Mouse (Mus musculus): ENCODE results near the gene Vti1a. TPM values are rescaled to one million over a fixed set of nuclear protein-coding genes. Genes with fewer than 3 reads are reported as not detected.
A peak's percentile ranks its signal among the peaks of the same experiment; 100 is the strongest.

The Vti1a gene
- total and polyA plus RNA-seq, 2 experiments from 2014 or later = 6.6 to 12.5 TPM

DNA sequence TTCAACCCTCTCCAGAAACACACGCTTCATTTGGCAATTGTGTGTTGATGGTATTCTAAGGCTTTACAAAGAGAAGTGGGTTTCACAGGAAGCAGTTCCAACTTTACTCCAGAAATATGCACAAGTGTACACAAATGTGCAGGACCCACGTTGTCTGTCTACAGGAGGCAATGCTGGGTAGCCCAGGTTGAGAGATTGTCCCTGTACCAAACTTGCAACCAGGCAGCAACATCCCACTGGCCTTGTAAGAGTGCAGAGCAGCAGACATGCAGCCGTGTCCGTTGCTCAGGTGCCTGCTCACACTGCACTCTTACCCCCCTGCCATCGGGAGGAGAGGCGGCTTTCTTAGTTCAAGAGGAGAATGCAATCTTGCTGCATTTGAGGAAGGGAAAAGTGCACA is 133.4 kb downstream of the Vti1a start:
- 69% methylated on average over 6 of the region's 6 CpGs for WGBS
- H3K9ac ChIP-seq (replicated peaks; ENCODE audit: low read depth, low read length) = no peak overlapping the region
- TF ChIP-seq CTCF (IDR thresholded peaks at IDR 0.05; ENCODE audit: low read depth) (no peak), EP300 (IDR thresholded peaks at IDR 0.05; ENCODE audit: low read depth) (no peak)
- no peaks in the 10 kb centered on the region for H3K36me3 ChIP-seq (replicated peaks; ENCODE audit: control insufficient read depth, insufficient read depth, low read length)
- H3K4me1 ChIP-seq (ENCODE audit: control insufficient read depth, insufficient read depth) = no peaks in the 10 kb centered on the region
- no peak overlapping the region for H3K4me2 ChIP-seq (ENCODE audit: low read depth, low read length)
- no peak overlapping the region for H3K4me3 ChIP-seq (ENCODE audit: low read depth, low read length)
- no peaks in the 10 kb centered on the region for H3K9me3 ChIP-seq (replicated peaks; ENCODE audit: control insufficient read depth, low read length)
- no peak overlapping the region for H3K27ac ChIP-seq (ENCODE audit: low read depth)
- H3K27me3 ChIP-seq (ENCODE audit: control insufficient read depth, insufficient read depth, low read length) = no peaks in the 10 kb centered on the region
- ATAC-seq (ENCODE audit: insufficient read depth, low read depth) (no peak), DNase-seq (ENCODE audit: low spot score) (no peak)

- Histone ChIP-seq H3K4me3 (ENCODE audit: low read depth, low read length) (no peak overlapping the region), H3K4me1 (ENCODE audit: control insufficient read depth, insufficient read depth) (no peaks in the 10 kb centered on the region), H3K9me3 (replicated peaks; ENCODE audit: control insufficient read depth, low read length) (no peaks in the 10 kb centered on the region), H3K36me3 (replicated peaks; ENCODE audit: control insufficient read depth, insufficient read depth, low read length) (no peaks in the 10 kb centered on the region), H3K9ac (replicated peaks; ENCODE audit: low read depth, low read length) (no peak overlapping the region), H3K27ac (ENCODE audit: low read depth) (no peak overlapping the region), H3K27me3 (ENCODE audit: control insufficient read depth, insufficient read depth, low read length) (no peaks in the 10 kb centered on the region), H3K4me2 (ENCODE audit: low read depth, low read length) (peak overlapping the region; percentile 12; the same call in 1 of the 2 replicates)
- no peak for DNase-seq (ENCODE audit: low spot score)
- TF ChIP-seq CTCF (IDR thresholded peaks at IDR 0.05; ENCODE audit: low read depth) (no peak), EP300 (IDR thresholded peaks at IDR 0.05; ENCODE audit: low read depth) (no peak)
- no peak for ATAC-seq (ENCODE audit: insufficient read depth, low read depth)
- WGBS = 55% methylated on average over 21 of the region's 21 CpGs
These were observed 140.4 kb downstream of the Vti1a start for GRCm38 (mm10) chr19:55456325-55457091.

- ATAC-seq (ENCODE audit: insufficient read depth, low read depth) = no peak
These were observed 145.9 kb downstream of the Vti1a start for GRCm38 (mm10) chr19:55461963-55462362.

DNA sequence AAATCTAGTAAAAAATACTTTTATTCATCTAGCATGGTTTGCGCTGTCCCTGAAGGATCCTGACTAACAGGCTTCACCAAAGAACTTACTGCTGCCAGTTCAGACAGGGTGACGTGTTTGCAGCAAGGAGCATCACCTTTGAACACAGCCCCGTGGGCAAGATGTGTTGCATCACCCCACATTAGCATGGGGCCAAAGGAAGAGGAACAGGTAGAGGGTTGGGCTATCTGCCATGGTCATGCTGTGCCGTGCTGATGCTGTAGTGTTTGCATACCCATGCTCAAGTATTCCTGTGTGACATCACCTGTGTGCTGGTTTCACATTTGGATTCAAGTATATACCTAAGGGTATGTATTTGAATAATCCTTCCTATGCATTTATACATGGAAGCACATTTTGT is 147.6 kb downstream of the Vti1a start:
- no peak for DNase-seq (ENCODE audit: low spot score)
- Histone ChIP-seq H3K9ac (replicated peaks; ENCODE audit: low read depth, low read length) (no peak overlapping the region), H3K9me3 (replicated peaks; ENCODE audit: control insufficient read depth, low read length) (no peaks in the 10 kb centered on the region), H3K4me1 (ENCODE audit: control insufficient read depth, insufficient read depth) (no peaks in the 10 kb centered on the region), H3K27ac (ENCODE audit: low read depth) (no peak overlapping the region), H3K4me3 (ENCODE audit: low read depth, low read length) (no peak overlapping the region), H3K4me2 (ENCODE audit: low read depth, low read length) (no peak overlapping the region), H3K36me3 (replicated peaks; ENCODE audit: control insufficient read depth, insufficient read depth, low read length) (no peaks in the 10 kb centered on the region), H3K27me3 (ENCODE audit: control insufficient read depth, insufficient read depth, low read length) (no peaks in the 10 kb centered on the region)
- TF ChIP-seq CTCF (IDR thresholded peaks at IDR 0.05; ENCODE audit: low read depth) = no peak
- 87% methylated on average over 4 of the region's 4 CpGs for WGBS
- ATAC-seq (ENCODE audit: insufficient read depth, low read depth) = no peak

More at GRCm38 (mm10) chr19:55461963-55462362, 145.9 kb downstream of the Vti1a start:
- H3K36me3 ChIP-seq (replicated peaks; ENCODE audit: control insufficient read depth, insufficient read depth, low read length) = no peaks in the 10 kb centered on the region
- no peak overlapping the region for H3K9ac ChIP-seq (replicated peaks; ENCODE audit: low read depth, low read length)
- no peaks in the 10 kb centered on the region for H3K9me3 ChIP-seq (replicated peaks; ENCODE audit: control insufficient read depth, low read length)
- DNase-seq (ENCODE audit: low spot score) = no peak
- H3K27me3 ChIP-seq (ENCODE audit: control insufficient read depth, insufficient read depth, low read length) = no peaks in the 10 kb centered on the region
- 77% methylated on average over 12 of the region's 12 CpGs for WGBS
- H3K4me1 ChIP-seq (ENCODE audit: control insufficient read depth, insufficient read depth) = no peaks in the 10 kb centered on the region
- no peak overlapping the region for H3K4me3 ChIP-seq (ENCODE audit: low read depth, low read length)
- H3K27ac ChIP-seq (ENCODE audit: low read depth) = no peak overlapping the region
- H3K4me2 ChIP-seq (ENCODE audit: low read depth, low read length) = no peak overlapping the region
- no peak for TF ChIP-seq EP300 (IDR thresholded peaks at IDR 0.05; ENCODE audit: low read depth)
- no peak for TF ChIP-seq CTCF (IDR thresholded peaks at IDR 0.05; ENCODE audit: low read depth)

GRCm38 (mm10) chr19:55469301-55470051 is 153.4 kb downstream of the Vti1a start:
- Histone ChIP-seq H3K27me3 (ENCODE audit: control insufficient read depth, insufficient read depth, low read length) (no peaks in the 10 kb centered on the region), H3K4me3 (ENCODE audit: low read depth, low read length) (no peak overlapping the region), H3K4me1 (ENCODE audit: control insufficient read depth, insufficient read depth) (0 out of 2 replicates have a peak, but pooled peaks cover 6% of the 10 kb centered on the region), H3K9ac (replicated peaks; ENCODE audit: low read depth, low read length) (no peak overlapping the region), H3K27ac (ENCODE audit: low read depth) (no peak overlapping the region), H3K4me2 (ENCODE audit: low read depth, low read length) (no peak overlapping the region), H3K36me3 (replicated peaks; ENCODE audit: control insufficient read depth, insufficient read depth, low read length) (no peaks in the 10 kb centered on the region), H3K9me3 (replicated peaks; ENCODE audit: control insufficient read depth, low read length) (no peaks in the 10 kb centered on the region)
- DNase-seq (ENCODE audit: low spot score) = no peak
- TF ChIP-seq EP300 (IDR thresholded peaks at IDR 0.05; ENCODE audit: low read depth) = no peak
- ATAC-seq (ENCODE audit: insufficient read depth, low read depth) = no peak
- 86% methylated on average over 21 of the region's 21 CpGs for WGBS
